Mouse (Mus musculus) E14TG2a.4 (cell line): ENCODE measurements around the gene Ifngr1.

ENCODE experiments used
- CTCF ChIP-seq: conservative IDR thresholded peaks from 2 replicates; pipeline ENCODE4 v1.5.1; 2014; ENCODE audit warnings: low read length
- NANOG ChIP-seq: IDR thresholded peaks from 2 replicates; pipeline ENCODE4 v1.6.1; 2014; ENCODE audit warnings: borderline replicate concordance, low read length, mixed read lengths
- POU5F1 ChIP-seq: IDR thresholded peaks from 2 replicates; pipeline ENCODE4 v1.6.1; 2014; ENCODE audit warnings: low read length, borderline replicate concordance

DNA sequence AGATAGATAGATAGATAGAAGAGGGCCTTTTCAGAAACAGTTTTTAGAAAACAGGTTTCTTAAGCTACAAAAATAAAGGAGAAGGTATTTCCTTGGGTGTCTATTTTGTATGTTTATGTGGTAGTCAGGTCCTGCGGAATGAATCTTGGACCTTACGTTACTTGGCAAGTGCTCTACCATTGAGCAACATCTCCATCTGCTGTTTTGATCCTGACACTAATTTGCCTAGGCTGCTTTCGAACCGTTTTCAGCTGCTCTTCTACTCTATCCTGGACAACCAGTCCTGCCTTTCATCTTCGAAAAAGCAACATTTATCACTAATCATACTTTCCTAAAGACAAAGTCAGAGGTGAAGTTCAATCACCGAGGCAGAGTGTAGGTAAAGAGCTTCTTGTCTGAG, 11.5 kb downstream of the Ifngr1 start:
- TF ChIP-seq CTCF (no peak), POU5F1 (no peak), NANOG (no peak)
